In the genomic region with DNA sequence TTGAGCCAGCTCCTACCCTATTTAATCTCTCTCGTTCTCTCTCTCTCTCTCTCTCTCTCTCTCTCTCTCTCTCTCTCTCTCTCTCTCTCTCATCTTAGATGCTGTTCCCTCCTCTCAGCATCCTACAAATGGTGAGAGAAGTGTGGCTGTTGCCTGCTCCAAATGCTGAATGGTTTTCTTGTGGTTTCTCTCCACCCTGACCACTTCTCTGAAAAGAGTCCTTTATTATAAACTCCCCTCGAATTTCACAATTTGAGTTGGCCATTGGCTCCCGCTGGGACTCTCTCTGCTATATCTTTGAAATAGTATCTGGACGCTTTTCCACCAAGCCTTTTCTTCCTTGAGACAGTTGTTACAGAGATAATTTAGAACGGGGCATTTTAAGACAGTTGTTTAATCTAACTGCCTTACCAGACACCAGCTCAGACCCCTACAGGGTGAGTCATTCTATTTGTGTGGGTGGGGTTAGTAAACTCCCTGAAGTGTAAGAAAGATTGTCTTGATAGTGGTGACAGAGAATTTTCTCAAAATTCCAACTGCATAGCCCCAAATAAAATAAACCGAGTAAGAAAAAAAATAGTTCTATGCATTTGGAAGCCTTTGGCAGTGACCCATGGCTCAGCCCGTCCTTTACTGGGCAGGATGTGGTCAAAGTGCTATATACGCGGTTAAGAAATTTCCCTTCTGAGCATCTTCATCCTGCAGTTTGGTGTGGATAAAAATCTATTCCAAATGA, we compare ENCODE assay signal across 16 mouse cellular contexts. TPM values are rescaled to one million over a fixed set of nuclear protein-coding genes. Genes with fewer than 3 reads are reported as not detected.
DNase-seq lines count a peak whose midpoint lies in the region; ATAC-seq and TF ChIP-seq lines count a peak whose summit lies in the region.
"Had no signal": no experiment of that assay in that cellular context is flagged by ENCODE, and none has a peak within 500 bp of the region (broad histone marks: within the 10 kb centered on the region; RNA-seq: fewer than 3 reads in every experiment).

No protein-coding gene starts in this region.

- H3K9ac ChIP-seq in lung, postnatal 0 days (replicated peaks; ENCODE audit: low read depth): no peak overlapping the region
- H3K9ac ChIP-seq: embryonic facial prominence, embryonic 12.5 days; heart, embryonic 13.5 days; liver, embryonic 13.5 days had no signal

- peak; percentile 41 for DNase-seq in lung, postnatal 0 days (ENCODE audit: low spot score)
- no peak for DNase-seq in lung, postnatal 10 days
- peak; percentile 73 for DNase-seq in NIH3T3 (ENCODE audit: low read depth)
- peak; percentile 22 for DNase-seq in splenic B cell, adult 2 months (ENCODE audit: low read depth, low spot score)
- DNase-seq in urinary bladder, adult 2 months (ENCODE audit: low spot score): no peak
- no peak for DNase-seq in adrenal gland, postnatal 25 days
- DNase-seq in left cerebral cortex, postnatal 4 days: no peak
- DNase-seq: adrenal gland, postnatal 14 days; cerebellum, postnatal 14 days; heart, postnatal 4 days; kidney, postnatal 25 days; liver, embryonic 13.5 days; retina, postnatal 1 day had no signal

- WGBS in lung, postnatal 0 days: 33% methylated on average over 9 of the region's 9 CpGs

- peaks cover 5% of the 10 kb centered on the region; the same call in 1 of the 2 replicates for H3K4me1 ChIP-seq in lung, postnatal 0 days (ENCODE audit: insufficient read depth, low read depth, low read length)
- H3K4me1 ChIP-seq: embryonic facial prominence, embryonic 12.5 days had no signal

- no peak overlapping the region for H3K4me2 ChIP-seq in lung, postnatal 0 days (replicated peaks; ENCODE audit: low read depth, low read length)
- H3K4me2 ChIP-seq: embryonic facial prominence, embryonic 12.5 days; heart, embryonic 13.5 days; liver, embryonic 13.5 days had no signal

- ATAC-seq in lung, postnatal 0 days: peak; percentile 40
- peak; percentile 14 to 22; a peak in 1 of 4 replicates for ATAC-seq in hematopoietic stem cell, adult 5-6 weeks (replicated peaks in 1 of 2; ENCODE audit: insufficient read depth in 1 of 2, low FRiP score in 2 of 2, low TSS enrichment in 1 of 2, low read depth in 1 of 2, poor library complexity in 2 of 2, severe bottlenecking in 2 of 2)

- H3K9me3 ChIP-seq in lung, postnatal 0 days (ENCODE audit: low read length): no peaks in the 10 kb centered on the region
- H3K9me3 ChIP-seq: embryonic facial prominence, embryonic 12.5 days; heart, embryonic 13.5 days; liver, embryonic 13.5 days had no signal

- no peak for TF ChIP-seq CTCF in lung, postnatal 0 days (IDR thresholded peaks at IDR 0.05)

- no peak overlapping the region for H3K4me3 ChIP-seq in lung, postnatal 0 days (ENCODE audit: low read depth, low read length)
- H3K4me3 ChIP-seq: embryonic facial prominence, embryonic 12.5 days; heart, embryonic 13.5 days; liver, embryonic 13.5 days had no signal

- TF ChIP-seq EP300 in lung, postnatal 0 days (IDR thresholded peaks at IDR 0.05): peak; percentile 16; the same call in 1 of the 2 replicates

- intact Hi-C loops in left cerebral cortex, postnatal 4 days (cut with DNase I): no loop called here

- no peaks in the 10 kb centered on the region for H3K27me3 ChIP-seq in lung, postnatal 0 days (replicated peaks; ENCODE audit: insufficient read depth, low read length)
- H3K27me3 ChIP-seq in splenic B cell, adult 2 months (ENCODE audit: control insufficient read depth, insufficient read depth, low read length, poor library complexity, severe bottlenecking): no peaks in the 10 kb centered on the region
- H3K27me3 ChIP-seq: embryonic facial prominence, embryonic 12.5 days; heart, embryonic 13.5 days; liver, embryonic 13.5 days had no signal

- H3K36me3 ChIP-seq in lung, postnatal 0 days (ENCODE audit: insufficient read depth, low read length): no peaks in the 10 kb centered on the region
- H3K36me3 ChIP-seq in splenic B cell, adult 2 months (ENCODE audit: control insufficient read depth, insufficient read depth, low read length, poor library complexity, severe bottlenecking): no peaks in the 10 kb centered on the region
- H3K36me3 ChIP-seq: embryonic facial prominence, embryonic 12.5 days; heart, embryonic 13.5 days; liver, embryonic 13.5 days had no signal

- no peak overlapping the region for H3K27ac ChIP-seq in lung, postnatal 0 days (ENCODE audit: low read length)
- H3K27ac ChIP-seq: embryonic facial prominence, embryonic 12.5 days; heart, embryonic 13.5 days; liver, embryonic 13.5 days had no signal

RNA-seq across cellular contexts. Expression of a gene that starts 58.7 kb away (rescaled TPM):
- 27.9 and 31.8 TPM in 2 replicates for polyA plus RNA-seq in lung, postnatal 0 days (2015; fragmentation: Nextera tagmentation; extraction: Ambion mirVana)
- total RNA-seq in hematopoietic stem cell, adult 5-6 weeks (2017): 17.7 and 21.4 TPM in 2 replicates
- 10.1 and 12.6 TPM in 2 replicates for polyA plus RNA-seq in urinary bladder, adult 2 months (2012; rRNA removed)
- 31.5 and 31.7 TPM in 2 replicates for total RNA-seq in adrenal gland, postnatal 25 days (2021)
- total RNA-seq in left cerebral cortex, postnatal 4 days (2021): 10 to 100 TPM; 44.5 to 48.3 TPM

Comparison
In these comparisons a context has a peak if more than half of its experiments do, and no peak if none do; other contexts are left out.
1. DNase-seq: peak in lung, postnatal 0 days (single experiment), NIH3T3 (single experiment) and splenic B cell, adult 2 months (single experiment); none in lung, postnatal 10 days (single experiment), urinary bladder, adult 2 months (single experiment), adrenal gland, postnatal 25 days (single experiment) and left cerebral cortex, postnatal 4 days (single experiment).